Mouse (Mus musculus): ENCODE data around the gene Rep15. TPM values are rescaled to one million over a fixed set of nuclear protein-coding genes. Genes with fewer than 3 reads are reported as not detected.

Gene Rep15
- 0.22 and 0.41 TPM in 2 replicates for polyA plus RNA-seq (2015; fragmentation: Nextera tagmentation; extraction: Ambion mirVana)

- 58% methylated on average over 13 of the region's 13 CpGs for WGBS (ENCODE audit: insufficient replicate concordance)
- no peaks in the 10 kb centered on the region; the same call in 1 of the 2 replicates for H3K36me3 ChIP-seq (ENCODE audit: control insufficient read depth, insufficient read depth)
- H3K9ac ChIP-seq (ENCODE audit: low read depth, low read length), result no peak within 1 kb of the TSS
- no peak within 1 kb of the TSS for H3K27ac ChIP-seq (ENCODE audit: low read length)
- H3K4me1 ChIP-seq (ENCODE audit: control insufficient read depth, low read depth, low read length), result no peaks in the 10 kb centered on the region
- H3K27me3 ChIP-seq (ENCODE audit: control insufficient read depth, insufficient read depth, low read depth, low read length), result no peaks in the 10 kb centered on the region
- H3K4me3 ChIP-seq (ENCODE audit: low read depth, low read length), result no peak within 1 kb of the TSS
- no peaks in the 10 kb centered on the region for H3K9me3 ChIP-seq (replicated peaks; ENCODE audit: control insufficient read depth, low read length)
- ATAC-seq (ENCODE audit: low read depth), result no peak
- H3K4me2 ChIP-seq (ENCODE audit: low read depth, low read length), result no peak within 1 kb of the TSS
Measured at GRCm38 (mm10) chr6:147032303-147032925, at the start of gene Rep15. TSS of gene Rep15 (plus strand) at chr6:147032584.

- Histone ChIP-seq H3K4me3 (ENCODE audit: low read depth, low read length) (no peak overlapping the region), H3K4me2 (ENCODE audit: low read depth, low read length) (no peak overlapping the region), H3K36me3 (ENCODE audit: control insufficient read depth, insufficient read depth) (no peaks in the 10 kb centered on the region), H3K27ac (ENCODE audit: low read length) (no peak overlapping the region), H3K9ac (ENCODE audit: low read depth, low read length) (no peak overlapping the region), H3K9me3 (replicated peaks; ENCODE audit: control insufficient read depth, low read length) (no peaks in the 10 kb centered on the region), H3K4me1 (ENCODE audit: control insufficient read depth, low read depth, low read length) (no peaks in the 10 kb centered on the region), H3K27me3 (ENCODE audit: control insufficient read depth, insufficient read depth, low read depth, low read length) (no peaks in the 10 kb centered on the region)
- WGBS (ENCODE audit: insufficient replicate concordance), result 58% methylated on average over 3 of the region's 3 CpGs
- peak; percentile 24; the same call in 1 of the 2 replicates for ATAC-seq (ENCODE audit: low read depth)
Measured at GRCm38 (mm10) chr6:146984569-146984968, 47.8 kb upstream of the Rep15 start.

DNA sequence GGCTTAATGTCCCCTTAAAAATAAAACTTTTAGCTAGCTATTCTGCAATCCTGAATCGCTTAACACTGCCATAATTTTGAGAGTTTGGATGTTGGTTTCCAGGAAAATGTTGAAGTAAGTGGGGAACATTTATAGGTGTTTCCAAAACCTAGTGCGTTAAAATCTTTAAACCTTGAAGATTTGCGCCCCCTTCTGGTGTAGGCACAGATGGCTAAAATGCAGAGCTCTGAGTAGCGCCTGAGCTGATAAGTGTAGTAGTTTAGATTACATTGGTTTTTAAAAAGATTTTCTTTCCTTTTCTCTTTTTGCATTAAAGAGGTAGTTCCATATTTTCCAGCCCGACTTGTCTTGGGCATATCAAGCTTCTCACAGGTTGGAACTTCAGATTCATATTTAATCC, 38.1 kb upstream of the Rep15 start:
- no peak overlapping the region for H3K9ac ChIP-seq (ENCODE audit: low read depth, low read length)
- ATAC-seq (ENCODE audit: low read depth), result no peak
- H3K36me3 ChIP-seq (ENCODE audit: control insufficient read depth, insufficient read depth), result no peaks in the 10 kb centered on the region
- no peaks in the 10 kb centered on the region for H3K27me3 ChIP-seq (ENCODE audit: control insufficient read depth, insufficient read depth, low read depth, low read length)
- no peak overlapping the region for H3K4me2 ChIP-seq (ENCODE audit: low read depth, low read length)
- 27% methylated on average over 5 of the region's 5 CpGs for WGBS (ENCODE audit: insufficient replicate concordance)
- H3K9me3 ChIP-seq (replicated peaks; ENCODE audit: control insufficient read depth, low read length), result no peaks in the 10 kb centered on the region
- H3K4me3 ChIP-seq (ENCODE audit: low read depth, low read length), result no peak overlapping the region
- H3K27ac ChIP-seq (ENCODE audit: low read length), result no peak overlapping the region
- H3K4me1 ChIP-seq (ENCODE audit: control insufficient read depth, low read depth, low read length), result no peaks in the 10 kb centered on the region

GRCm38 (mm10) chr6:146995391-146995790, 37.0 kb upstream of the Rep15 start:
- no peak overlapping the region for H3K27ac ChIP-seq (ENCODE audit: low read length)
- WGBS (ENCODE audit: insufficient replicate concordance), result 59% methylated on average over 2 of the region's 2 CpGs
- no peak overlapping the region for H3K4me3 ChIP-seq (ENCODE audit: low read depth, low read length)
- no peak for ATAC-seq (ENCODE audit: low read depth)
- H3K27me3 ChIP-seq (ENCODE audit: control insufficient read depth, insufficient read depth, low read depth, low read length), result no peaks in the 10 kb centered on the region
- no peak overlapping the region for H3K4me2 ChIP-seq (ENCODE audit: low read depth, low read length)
- no peaks in the 10 kb centered on the region for H3K9me3 ChIP-seq (replicated peaks; ENCODE audit: control insufficient read depth, low read length)
- no peak overlapping the region for H3K9ac ChIP-seq (ENCODE audit: low read depth, low read length)
- H3K36me3 ChIP-seq (ENCODE audit: control insufficient read depth, insufficient read depth), result no peaks in the 10 kb centered on the region
- no peaks in the 10 kb centered on the region for H3K4me1 ChIP-seq (ENCODE audit: control insufficient read depth, low read depth, low read length)

- Histone ChIP-seq H3K9ac (ENCODE audit: low read depth, low read length) (no peak overlapping the region), H3K27ac (ENCODE audit: low read length) (no peak overlapping the region), H3K4me1 (ENCODE audit: control insufficient read depth, low read depth, low read length) (no peaks in the 10 kb centered on the region), H3K27me3 (ENCODE audit: control insufficient read depth, insufficient read depth, low read depth, low read length) (no peaks in the 10 kb centered on the region), H3K36me3 (ENCODE audit: control insufficient read depth, insufficient read depth) (no peaks in the 10 kb centered on the region), H3K4me2 (ENCODE audit: low read depth, low read length) (no peak overlapping the region), H3K9me3 (replicated peaks; ENCODE audit: control insufficient read depth, low read length) (no peaks in the 10 kb centered on the region), H3K4me3 (ENCODE audit: low read depth, low read length) (no peak overlapping the region)
- ATAC-seq (ENCODE audit: low read depth), result no peak
- WGBS (ENCODE audit: insufficient replicate concordance), result 69% methylated on average over 6 of the region's 6 CpGs
Measured at GRCm38 (mm10) chr6:146995878-146996277, 36.5 kb upstream of the Rep15 start.

DNA sequence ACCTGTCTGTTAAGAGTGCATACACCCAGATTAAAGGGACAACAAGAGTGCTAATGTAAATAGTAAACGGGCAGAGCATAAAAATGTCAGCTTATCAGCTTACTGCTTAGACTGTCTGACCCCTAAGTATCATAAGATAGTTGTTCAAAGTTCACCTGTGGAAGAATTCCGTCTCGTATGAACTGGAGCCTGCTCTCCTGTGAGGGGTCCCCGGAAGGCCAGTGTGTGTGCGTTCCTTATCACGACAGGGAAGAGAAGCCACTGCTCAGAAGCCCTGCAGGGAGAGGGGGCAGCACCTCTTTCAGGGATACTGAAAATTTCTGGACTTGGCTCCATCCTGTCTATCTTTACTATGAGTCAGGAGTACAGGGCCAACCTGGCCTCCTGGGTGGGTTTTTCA, 35.4 kb upstream of the Rep15 start:
- Histone ChIP-seq H3K27me3 (ENCODE audit: control insufficient read depth, insufficient read depth, low read depth, low read length) (no peaks in the 10 kb centered on the region), H3K27ac (ENCODE audit: low read length) (no peak overlapping the region), H3K4me2 (ENCODE audit: low read depth, low read length) (no peak overlapping the region), H3K36me3 (ENCODE audit: control insufficient read depth, insufficient read depth) (no peaks in the 10 kb centered on the region), H3K4me1 (ENCODE audit: control insufficient read depth, low read depth, low read length) (no peaks in the 10 kb centered on the region), H3K4me3 (ENCODE audit: low read depth, low read length) (no peak overlapping the region), H3K9ac (ENCODE audit: low read depth, low read length) (no peak overlapping the region), H3K9me3 (replicated peaks; ENCODE audit: control insufficient read depth, low read length) (no peaks in the 10 kb centered on the region)
- no peak for ATAC-seq (ENCODE audit: low read depth)
- WGBS (ENCODE audit: insufficient replicate concordance), result 59% methylated on average over 6 of the region's 6 CpGs

DNA sequence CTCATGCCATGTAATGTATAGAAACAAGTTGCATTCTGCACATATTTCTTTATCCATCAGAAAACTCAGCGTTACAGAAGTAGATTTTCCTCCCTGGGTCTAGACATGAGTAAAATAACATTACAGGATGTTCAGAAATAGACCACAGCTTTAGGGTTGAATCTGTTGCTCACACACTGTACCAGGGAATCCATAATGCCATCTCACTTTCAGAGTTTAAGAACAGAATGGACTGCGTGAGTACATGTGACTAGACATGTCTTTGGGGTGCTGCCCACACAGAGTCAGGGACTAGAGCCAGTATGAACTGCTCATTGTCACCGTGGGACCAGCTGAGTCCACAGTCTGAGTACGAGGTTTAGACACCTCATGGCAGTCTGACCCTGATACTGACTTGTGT, 33.7 kb upstream of the Rep15 start:
- no peak overlapping the region for H3K4me3 ChIP-seq (ENCODE audit: low read depth, low read length)
- H3K27me3 ChIP-seq (ENCODE audit: control insufficient read depth, insufficient read depth, low read depth, low read length), result no peaks in the 10 kb centered on the region
- no peaks in the 10 kb centered on the region for H3K36me3 ChIP-seq (ENCODE audit: control insufficient read depth, insufficient read depth)
- WGBS (ENCODE audit: insufficient replicate concordance), result 68% methylated on average over 4 of the region's 4 CpGs
- no peaks in the 10 kb centered on the region for H3K4me1 ChIP-seq (ENCODE audit: control insufficient read depth, low read depth, low read length)
- no peak overlapping the region for H3K9ac ChIP-seq (ENCODE audit: low read depth, low read length)
- H3K9me3 ChIP-seq (replicated peaks; ENCODE audit: control insufficient read depth, low read length), result no peaks in the 10 kb centered on the region
- H3K4me2 ChIP-seq (ENCODE audit: low read depth, low read length), result no peak overlapping the region
- ATAC-seq (ENCODE audit: low read depth), result no peak
- no peak overlapping the region for H3K27ac ChIP-seq (ENCODE audit: low read length)

DNA sequence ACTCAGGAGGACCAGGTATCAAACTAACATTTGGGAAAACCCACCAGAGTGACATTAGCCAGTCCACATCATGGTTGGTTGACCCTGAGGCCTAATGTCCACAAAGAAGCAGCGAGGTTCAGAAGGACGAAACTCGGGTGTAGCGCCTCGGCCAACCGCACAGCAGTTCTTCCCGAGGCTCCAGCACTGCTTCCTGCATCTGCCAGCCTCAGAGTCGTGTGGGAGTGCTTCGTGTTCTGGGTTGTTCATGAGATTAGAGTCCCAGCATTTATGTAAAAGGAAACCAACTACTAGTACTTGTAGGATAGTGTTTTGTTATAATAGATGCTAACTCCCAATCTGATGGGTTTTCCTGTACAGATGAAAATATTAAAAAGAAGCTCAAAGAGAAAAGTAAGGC, 33.1 kb upstream of the Rep15 start:
- H3K4me1 ChIP-seq (ENCODE audit: control insufficient read depth, low read depth, low read length), result no peaks in the 10 kb centered on the region
- no peak overlapping the region for H3K9ac ChIP-seq (ENCODE audit: low read depth, low read length)
- H3K4me3 ChIP-seq (ENCODE audit: low read depth, low read length), result no peak overlapping the region
- ATAC-seq (ENCODE audit: low read depth), result no peak
- no peaks in the 10 kb centered on the region for H3K36me3 ChIP-seq (ENCODE audit: control insufficient read depth, insufficient read depth)
- no peak overlapping the region for H3K27ac ChIP-seq (ENCODE audit: low read length)
- no peak overlapping the region for H3K4me2 ChIP-seq (ENCODE audit: low read depth, low read length)
- 72% methylated on average over 9 of the region's 9 CpGs for WGBS (ENCODE audit: insufficient replicate concordance)
- H3K27me3 ChIP-seq (ENCODE audit: control insufficient read depth, insufficient read depth, low read depth, low read length), result no peaks in the 10 kb centered on the region
- no peaks in the 10 kb centered on the region for H3K9me3 ChIP-seq (replicated peaks; ENCODE audit: control insufficient read depth, low read length)

DNA sequence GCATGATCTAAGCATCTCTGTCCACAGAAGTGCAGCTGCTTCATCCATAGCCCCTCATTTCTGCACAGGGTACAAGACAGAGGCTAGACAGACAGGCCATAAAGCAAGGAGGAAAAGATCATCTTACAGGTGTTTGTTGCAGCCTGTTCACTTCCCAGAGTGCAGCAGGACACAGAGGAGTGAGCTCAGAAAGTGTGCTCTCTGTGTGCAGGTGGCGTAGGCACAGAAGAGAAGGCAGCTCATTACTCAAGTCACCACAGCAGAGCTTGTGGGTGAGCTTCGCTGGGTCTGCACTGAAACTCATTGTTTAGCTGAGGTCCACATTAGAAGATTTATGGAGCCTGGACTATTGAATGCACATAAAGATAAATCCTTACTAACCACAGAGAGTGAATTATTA, 32.6 kb upstream of the Rep15 start:
- ATAC-seq (ENCODE audit: low read depth), result no peak
- Histone ChIP-seq H3K9ac (ENCODE audit: low read depth, low read length) (no peak overlapping the region), H3K27ac (ENCODE audit: low read length) (no peak overlapping the region), H3K27me3 (ENCODE audit: control insufficient read depth, insufficient read depth, low read depth, low read length) (no peaks in the 10 kb centered on the region), H3K4me2 (ENCODE audit: low read depth, low read length) (no peak overlapping the region), H3K4me3 (ENCODE audit: low read depth, low read length) (no peak overlapping the region), H3K4me1 (ENCODE audit: control insufficient read depth, low read depth, low read length) (no peaks in the 10 kb centered on the region), H3K9me3 (replicated peaks; ENCODE audit: control insufficient read depth, low read length) (no peaks in the 10 kb centered on the region), H3K36me3 (ENCODE audit: control insufficient read depth, insufficient read depth) (no peaks in the 10 kb centered on the region)
- 59% methylated on average over 2 of the region's 2 CpGs for WGBS (ENCODE audit: insufficient replicate concordance)
